Mouse (Mus musculus) thymus, postnatal 10 days (tissue): ENCODE results near the gene Gm27235.
"Not testable (repeated sequence)": the region's sequence is repeated elsewhere in the genome, so short reads cannot be mapped to it uniquely, and the experiment has no call there.

Source experiments
- DNase-seq, 2 experiments: peaks; one replicate each; pipeline ENCODE4 v3.0.0; 2021; ENCODE audit warnings: low spot score in 2 of 2

Gm27235 gene

GRCm38 (mm10) chr9:35790001-35790400, at the start of gene Gm27235, which contains the start of gene D730048I06Rik:
Gm27235 (minus strand) TSS chr9:35790101.
D730048I06Rik (minus strand) TSS chr9:35790112.
- no peak for DNase-seq

- DNase-seq = not testable (repeated sequence)
Measured at GRCm38 (mm10) chr9:35817881-35818280, 28.0 kb upstream of the Gm27235 start.

GRCm38 (mm10) chr9:35798146-35798545, 8.2 kb upstream of the Gm27235 start:
- DNase-seq = no peak

GRCm38 (mm10) chr9:35778009-35778408, 11.9 kb downstream of the Gm27235 start, which contains the start of gene Gm17727:
Gm17727 (minus strand) TSS chr9:35778109.
- no peak for DNase-seq

GRCm38 (mm10) chr9:35756843-35757242, 33.1 kb downstream of the Gm27235 start:
- DNase-seq = no peak

- DNase-seq = no peak
Measured at GRCm38 (mm10) chr9:35740749-35741148, 49.2 kb downstream of the Gm27235 start, which contains the start of gene Gm17677. Gm17677 (plus strand) TSS chr9:35741049.
